Mouse (Mus musculus) embryo, embryonic 11.5 days (tissue): ENCODE data around the gene Cep44.
A peak's percentile ranks its signal among the peaks of the same experiment; 100 is the strongest.

Experiments
- DNase-seq: peaks from one replicate; pipeline ENCODE4 v3.0.0-alpha.2; 2012; ENCODE audit warnings: low read depth, low spot score

Cep44 gene

GRCm38 (mm10) chr8:56486006-56486405, 64.8 kb downstream of the Cep44 start:
- DNase-seq = peak; percentile 26
